Mouse (Mus musculus) heart, adult 9 months (tissue): ENCODE data around the gene Nxph1.

Experiments used
- DNase-seq, 2 experiments: peaks; one replicate each; pipeline ENCODE4 v3.0.0; 2022; ENCODE audit warnings: low spot score in 2 of 2

Nxph1 gene

DNA sequence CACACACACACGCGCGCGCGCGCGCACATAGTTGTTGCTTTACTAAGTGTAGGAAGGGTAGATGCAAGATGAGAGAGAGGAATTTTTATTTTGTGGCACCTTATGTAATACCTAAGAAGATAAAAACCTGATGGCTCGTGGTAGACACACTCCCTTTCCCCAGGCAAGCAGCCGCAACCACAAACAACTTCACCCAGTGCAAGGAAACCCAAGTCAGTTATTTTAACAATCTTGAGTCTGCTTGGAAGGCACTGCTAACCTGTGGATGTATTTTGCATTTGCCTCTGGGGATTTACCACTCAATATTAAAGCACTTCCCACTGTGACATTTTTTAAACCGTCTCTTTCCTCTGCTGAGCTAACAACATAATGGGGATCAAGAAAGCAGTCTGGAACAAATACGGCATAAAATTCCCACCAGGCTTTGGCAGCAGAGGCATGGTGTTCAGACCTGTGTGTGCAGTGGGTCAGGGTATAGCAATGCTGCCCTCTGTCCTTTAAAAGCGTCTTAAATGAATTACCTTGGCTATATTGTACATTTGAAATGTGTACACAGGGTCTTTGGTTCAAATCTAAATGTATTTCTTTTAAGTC, 176.2 kb downstream of the Nxph1 start:
- no peak for DNase-seq

- DNase-seq: no peak
These were observed 185.5 kb downstream of the Nxph1 start for GRCm38 (mm10) chr6:9133589-9134279.

DNA sequence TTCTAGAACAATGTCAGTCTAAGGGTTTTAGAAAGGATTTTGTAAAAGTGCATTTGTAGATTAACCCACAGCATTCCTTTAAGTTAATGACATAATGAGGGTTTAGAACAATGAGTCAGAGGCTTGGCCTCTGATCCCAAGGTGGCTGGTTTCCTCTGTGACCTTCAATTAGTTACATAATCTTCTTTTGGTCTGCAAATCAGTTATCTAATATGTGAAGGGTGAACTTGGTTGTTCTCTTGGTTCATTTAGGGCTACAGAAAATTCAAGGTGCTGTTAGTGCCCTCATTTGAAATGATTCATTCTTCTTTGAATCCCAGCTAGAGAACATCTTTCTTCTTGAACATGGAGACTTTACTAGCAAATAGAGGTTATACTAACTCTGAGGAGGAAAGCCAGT, 199.7 kb downstream of the Nxph1 start:
- DNase-seq: no peak

- DNase-seq: no peak
These were observed 201.6 kb downstream of the Nxph1 start for GRCm38 (mm10) chr6:9149791-9150190.

GRCm38 (mm10) chr6:9159191-9159590, 211.0 kb downstream of the Nxph1 start:
- DNase-seq: no peak

DNA sequence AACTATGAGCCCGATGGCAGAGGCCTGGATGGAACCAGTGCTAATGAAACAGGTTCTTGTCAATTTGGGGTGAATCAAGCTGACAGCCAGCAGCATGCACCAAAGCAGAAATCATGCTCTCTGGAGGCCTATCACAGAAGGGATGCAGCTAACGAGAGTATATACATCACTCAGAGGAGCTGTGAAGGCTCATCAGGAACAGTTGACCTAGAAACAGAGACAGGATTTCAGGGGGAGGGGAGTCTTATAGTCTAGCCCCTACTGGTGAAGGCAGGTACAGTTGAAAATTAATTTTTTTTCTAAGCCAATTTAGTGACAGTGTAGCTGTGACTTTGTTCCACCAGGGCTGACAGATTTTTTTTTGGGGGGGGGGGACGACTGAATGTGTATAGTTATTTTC, 234.2 kb downstream of the Nxph1 start:
- no peak for DNase-seq

DNA sequence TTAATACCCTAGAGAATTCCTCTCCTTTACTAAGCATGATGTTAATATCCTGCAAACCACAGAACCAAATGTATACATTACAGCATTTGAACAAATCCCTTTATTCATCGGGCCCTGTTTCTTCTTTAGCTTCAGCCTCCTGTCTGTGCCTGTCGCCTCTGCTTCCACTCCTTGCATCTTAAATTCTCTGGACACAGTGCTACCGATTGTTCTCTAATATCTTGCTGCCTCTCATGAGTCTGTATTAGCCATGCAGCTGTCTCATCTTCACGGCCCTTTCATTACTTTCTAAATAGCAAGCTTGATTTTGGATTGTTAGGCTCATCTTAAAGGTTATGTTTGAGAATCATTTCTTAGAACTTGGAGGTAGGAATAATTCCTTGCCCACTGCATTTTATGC, 262.5 kb downstream of the Nxph1 start:
- no peak for DNase-seq

- no peak for DNase-seq
These were observed 272.7 kb downstream of the Nxph1 start for GRCm38 (mm10) chr6:9220724-9221453.

GRCm38 (mm10) chr6:9234802-9235201, 286.6 kb downstream of the Nxph1 start:
- DNase-seq: no peak

DNA sequence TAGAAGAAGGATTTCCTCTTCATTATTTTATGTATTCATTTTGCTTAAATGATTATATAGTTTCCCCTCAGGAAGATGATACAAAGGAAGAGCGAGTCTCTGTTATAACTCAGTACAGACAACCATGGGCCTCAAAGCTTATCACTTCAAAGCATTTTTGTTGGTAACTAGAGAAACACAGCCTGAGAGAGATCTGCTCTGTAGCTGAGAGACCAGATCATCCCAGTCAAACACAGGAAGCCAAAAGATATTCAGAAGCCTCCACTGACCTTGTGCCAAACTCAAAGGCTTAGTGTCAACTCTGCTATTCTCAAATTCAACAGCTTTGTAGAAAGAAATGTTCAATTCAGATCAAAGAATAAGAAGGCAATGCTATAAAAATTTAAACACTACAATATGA, 319.8 kb downstream of the Nxph1 start:
- DNase-seq: no peak
